Mouse (Mus musculus) C2C12 (cell line): ENCODE data around the gene Tmem135.

Source experiments
- CTCF ChIP-seq: IDR thresholded peaks from one replicate; pipeline ENCODE4 v1.5.1; 2011; ENCODE audit not compliant: control insufficient read depth, insufficient read depth, insufficient read length
- MAX ChIP-seq: IDR thresholded peaks from one replicate; pipeline ENCODE4 v1.6.1; 2011; ENCODE audit warnings: mild to moderate bottlenecking, control low read depth
- MYOD1 ChIP-seq: IDR thresholded peaks from one replicate; pipeline ENCODE4 v1.6.1; 2011; ENCODE audit warnings: low read depth; ENCODE audit not compliant: control insufficient read depth, insufficient read length
- MYOG ChIP-seq: IDR thresholded peaks from one replicate; pipeline ENCODE4 v1.6.1; 2011; ENCODE audit not compliant: control insufficient read depth, insufficient read length; ENCODE audit errors: extremely low read depth

GRCm38 (mm10) chr7:89247012-89247710 is 156.9 kb downstream of the Tmem135 start:
- TF ChIP-seq CTCF (no peak), MYOG (no peak), MYOD1 (no peak), MAX (no peak)
